Mouse (Mus musculus) lung, postnatal 0 days (tissue): Measurements from ENCODE around the gene Sorbs1. TPM values are rescaled to one million over a fixed set of nuclear protein-coding genes. Genes with fewer than 3 reads are reported as not detected.

Experiments used
- ATAC-seq: fragments of 200-750 bp; cut with Nextera tagmentation; 2 replicates; pipeline ENCODE4 v1.8.0; 2017; ENCODE audit warnings: moderate library complexity
- DNase-seq: peaks from one replicate; pipeline ENCODE4 v3.0.0-alpha.2; 2016; ENCODE audit warnings: low spot score
- H3K27ac ChIP-seq: fragments of 300-500 bp; sonication (generic); 2 replicates; pipeline ENCODE4 v1.5.1; 2014; ENCODE audit warnings: antibody characterized with exemption, mild to moderate bottlenecking, low read length, mixed read lengths
- H3K27me3 ChIP-seq: fragments of 300-500 bp; sonication (generic); replicated peaks from 2 replicates; pipeline ENCODE4 v1.6.1; 2014; ENCODE audit warnings: low read length, mixed read lengths; ENCODE audit not compliant: insufficient read depth
- H3K36me3 ChIP-seq: fragments of 300-500 bp; sonication (generic); 2 replicates; pipeline ENCODE4 v1.6.1; 2014; ENCODE audit warnings: low read length, mixed read lengths; ENCODE audit not compliant: insufficient read depth
- H3K4me1 ChIP-seq: fragments of 300-500 bp; sonication (generic); 2 replicates; pipeline ENCODE4 v1.6.1; 2014; ENCODE audit warnings: antibody characterized with exemption, low read depth, low read length, mixed read lengths; ENCODE audit not compliant: insufficient read depth
- H3K4me2 ChIP-seq: fragments of 300-500 bp; sonication (generic); replicated peaks from 2 replicates; pipeline ENCODE4 v1.6.1; 2014; ENCODE audit warnings: low read depth, mild to moderate bottlenecking, low read length, moderate library complexity, mixed read lengths
- H3K4me3 ChIP-seq: fragments of 300-500 bp; sonication (generic); 2 replicates; pipeline ENCODE4 v1.5.1; 2014; ENCODE audit warnings: low read depth, low read length
- H3K9ac ChIP-seq: fragments of 300-500 bp; sonication (generic); replicated peaks from 2 replicates; pipeline ENCODE4 v1.6.1; 2014; ENCODE audit warnings: low read depth, mild to moderate bottlenecking
- H3K9me3 ChIP-seq: fragments of 300-500 bp; sonication (generic); 2 replicates; pipeline ENCODE4 v1.6.1; 2016; ENCODE audit warnings: low read length, mixed read lengths
- CTCF ChIP-seq: IDR thresholded peaks from 2 replicates; pipeline ENCODE4 v1.5.1; 2016; ENCODE audit warnings: antibody characterized with exemption, mild to moderate bottlenecking
- EP300 ChIP-seq: IDR thresholded peaks from 2 replicates; pipeline ENCODE4 v1.6.1; 2016; ENCODE audit warnings: antibody characterized with exemption, mild to moderate bottlenecking, control low read depth
- WGBS: fragments of 180-500 bp; shearing (Covaris S2); extraction: QIAGEN DNeasy Blood & Tissue Kit; methylation state at CpG from one replicate; pipeline ENCODE4 v1.1.7; 2014; 5-methylcytosine and 5-hydroxymethylcytosine counted together
- polyA plus RNA-seq: library from polyadenylated mRNA; unstranded; fragments of >200 nt; fragmentation: Nextera tagmentation; extraction: Ambion mirVana; gene quantifications from 2 replicates; pipeline ENCODE4 v1.2.1, GENCODE M21; 2015

Gene Sorbs1
- polyA plus RNA-seq, 1 experiment from 2014 or later = 36.4 TPM

DNA sequence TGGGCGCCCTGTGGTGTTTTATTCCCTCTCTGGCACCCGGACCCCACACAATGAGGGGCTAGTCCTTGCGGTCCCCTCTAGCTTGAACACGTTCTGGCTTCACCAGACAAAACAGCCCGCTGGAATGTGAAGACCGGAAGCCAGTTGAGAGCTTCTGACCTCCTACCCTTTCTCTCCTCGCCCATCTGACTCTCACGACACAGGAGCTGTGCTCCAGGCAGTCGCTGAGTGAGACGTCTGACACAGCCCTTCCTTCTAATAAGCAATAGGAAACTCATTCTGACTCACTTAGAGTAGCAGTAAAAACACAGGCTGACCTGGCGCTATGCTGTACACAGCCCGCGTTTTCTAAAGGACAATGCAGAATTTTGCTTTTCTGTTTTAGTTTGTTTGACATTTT is 259.8 kb downstream of the Sorbs1 start:
- no peak for TF ChIP-seq CTCF
- TF ChIP-seq EP300 = no peak
- Histone ChIP-seq H3K9ac (no peak overlapping the region), H3K27ac (no peak overlapping the region), H3K4me3 (no peak overlapping the region), H3K36me3 (no peaks in the 10 kb centered on the region), H3K9me3 (no peaks in the 10 kb centered on the region), H3K27me3 (no peaks in the 10 kb centered on the region), H3K4me2 (no peak overlapping the region), H3K4me1 (0 out of 2 replicates have a peak, but pooled peaks cover 2% of the 10 kb centered on the region)
- ATAC-seq (peak; percentile 65), DNase-seq (peak; percentile 52)
- 32% methylated on average over 13 of the region's 13 CpGs for WGBS

DNA sequence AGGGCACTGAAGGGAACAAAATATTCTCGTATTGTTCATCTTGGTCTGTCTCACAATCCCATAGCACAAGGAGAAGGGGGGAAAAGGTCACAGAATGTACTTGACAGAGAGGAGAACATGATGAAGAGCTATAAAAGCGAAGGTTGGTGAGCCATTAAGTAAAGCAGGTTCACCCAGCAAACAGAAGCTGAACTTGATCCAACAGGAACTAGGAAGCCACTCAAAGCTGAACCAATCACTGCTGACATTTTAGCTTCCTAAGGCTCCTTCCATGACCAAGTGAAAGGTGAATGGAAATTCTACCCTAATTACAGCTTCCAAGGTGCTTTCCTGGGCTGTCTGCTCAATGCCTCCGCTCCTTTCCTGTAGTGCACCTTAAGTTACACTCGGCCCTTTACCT is 262.5 kb downstream of the Sorbs1 start:
- Histone ChIP-seq H3K36me3 (no peaks in the 10 kb centered on the region), H3K4me2 (no peak overlapping the region), H3K27me3 (no peaks in the 10 kb centered on the region), H3K4me1 (0 out of 2 replicates have a peak, but pooled peaks cover 2% of the 10 kb centered on the region), H3K9ac (no peak overlapping the region), H3K27ac (no peak overlapping the region), H3K4me3 (no peak overlapping the region), H3K9me3 (no peaks in the 10 kb centered on the region)
- WGBS = 84% methylated on average over 4 of the region's 4 CpGs
- no peak for TF ChIP-seq CTCF
- TF ChIP-seq EP300 = no peak
- ATAC-seq (no peak), DNase-seq (peak; percentile 24)

GRCm38 (mm10) chr19:40249352-40249751 is 264.2 kb downstream of the Sorbs1 start:
- H3K9ac ChIP-seq = no peak overlapping the region
- TF ChIP-seq CTCF (no peak), EP300 (peak; percentile 72)
- no peak overlapping the region for H3K4me3 ChIP-seq
- H3K9me3 ChIP-seq = no peaks in the 10 kb centered on the region
- H3K4me2 ChIP-seq = no peak overlapping the region
- ATAC-seq (peak; percentile 59), DNase-seq (peak; percentile 46)
- 56% methylated on average over 11 of the region's 11 CpGs for WGBS
- peak overlapping the region; percentile 7; the same call in 1 of the 2 replicates for H3K27ac ChIP-seq
- H3K36me3 ChIP-seq = no peaks in the 10 kb centered on the region
- H3K4me1 ChIP-seq = 0 out of 2 replicates have a peak, but pooled peaks cover 2% of the 10 kb centered on the region
- no peaks in the 10 kb centered on the region for H3K27me3 ChIP-seq

GRCm38 (mm10) chr19:40248476-40248875 is 265.1 kb downstream of the Sorbs1 start:
- Histone ChIP-seq H3K27me3 (no peaks in the 10 kb centered on the region), H3K27ac (no peak overlapping the region), H3K4me2 (no peak overlapping the region), H3K4me1 (no peaks in the 10 kb centered on the region), H3K36me3 (no peaks in the 10 kb centered on the region), H3K4me3 (no peak overlapping the region), H3K9me3 (no peaks in the 10 kb centered on the region), H3K9ac (no peak overlapping the region)
- 93% methylated on average over 5 of the region's 5 CpGs for WGBS
- TF ChIP-seq CTCF (no peak), EP300 (no peak)
- DNase-seq = no peak
- ATAC-seq = no peak

GRCm38 (mm10) chr19:40247268-40247666 is 266.3 kb downstream of the Sorbs1 start:
- no peaks in the 10 kb centered on the region for H3K36me3 ChIP-seq
- no peak overlapping the region for H3K4me2 ChIP-seq
- DNase-seq = peak; percentile 79
- no peak overlapping the region for H3K4me3 ChIP-seq
- H3K9me3 ChIP-seq = no peaks in the 10 kb centered on the region
- 51% methylated on average over 5 of the region's 5 CpGs for WGBS
- H3K27ac ChIP-seq = no peak overlapping the region
- no peaks in the 10 kb centered on the region for H3K4me1 ChIP-seq
- TF ChIP-seq CTCF (no peak), EP300 (peak; percentile 90)
- H3K27me3 ChIP-seq = no peaks in the 10 kb centered on the region
- ATAC-seq = peak; percentile 81
- no peak overlapping the region for H3K9ac ChIP-seq

DNA sequence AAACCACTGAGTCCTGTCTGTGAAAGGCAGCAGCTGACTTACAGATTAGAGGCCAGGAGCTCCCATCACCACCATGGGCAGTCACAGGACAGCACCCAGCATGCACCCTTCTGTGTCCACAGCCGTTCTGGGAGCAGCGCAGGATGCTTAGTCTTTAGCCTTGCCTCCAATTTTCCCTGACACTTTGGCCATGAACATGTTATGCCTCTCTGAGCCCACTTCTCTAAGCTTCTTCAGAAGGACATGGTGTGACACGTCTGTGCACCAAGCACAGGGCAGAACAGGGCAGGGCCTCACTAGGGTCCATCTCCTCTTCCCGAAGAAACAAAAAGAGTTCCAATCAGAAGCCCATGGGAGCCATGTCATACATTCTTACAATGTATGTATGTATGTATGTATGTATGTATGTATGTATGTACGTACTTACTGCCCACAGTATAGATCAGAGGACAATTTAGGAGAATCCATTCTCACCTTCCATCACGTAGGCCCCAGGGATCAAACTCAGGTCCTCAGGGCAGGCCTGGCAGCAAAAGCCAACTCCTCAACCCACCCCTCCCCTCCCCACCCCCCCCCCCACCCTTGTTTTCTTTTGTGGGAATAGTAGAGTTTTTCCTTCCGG is 266.8 kb downstream of the Sorbs1 start:
- no peak overlapping the region for H3K4me3 ChIP-seq

More for the DNA sequence above, 266.8 kb downstream of the Sorbs1 start:
- 92% methylated on average over 7 of the region's 7 CpGs for WGBS
- no peaks in the 10 kb centered on the region for H3K4me1 ChIP-seq
- no peak overlapping the region for H3K4me2 ChIP-seq
- no peaks in the 10 kb centered on the region for H3K27me3 ChIP-seq
- no peaks in the 10 kb centered on the region for H3K9me3 ChIP-seq
- no peak for TF ChIP-seq CTCF
- no peak for TF ChIP-seq EP300
- no peaks in the 10 kb centered on the region for H3K36me3 ChIP-seq
- no peak overlapping the region for H3K9ac ChIP-seq
- H3K27ac ChIP-seq = no peak overlapping the region
- no peak for DNase-seq
- no peak; the same call in 1 of the 2 replicates for ATAC-seq

Other genes with a start within 250 kb of the Sorbs1 start
- 139 and 147 TPM in 2 replicates for gene Pdlim1, start 241.9 kb downstream of the Sorbs1 start, polyA plus RNA-seq
- 11.1 and 13.6 TPM in 2 replicates for gene Aldh18a1, start 74.7 kb upstream of the Sorbs1 start, polyA plus RNA-seq
- gene Tctn3, start 98.5 kb upstream of the Sorbs1 start, polyA plus RNA-seq = 7.2 and 7.8 TPM in 2 replicates
- gene Entpd1, start 98.6 kb upstream of the Sorbs1 start, polyA plus RNA-seq = 27.9 and 32.2 TPM in 2 replicates
- gene Cc2d2b, start 235.0 kb upstream of the Sorbs1 start, polyA plus RNA-seq = 0.21 and 0.33 TPM in 2 replicates